Mouse (Mus musculus) forebrain, embryonic 11.5 days (tissue): ENCODE measurements at regions not wholly inside any gene's neighbourhood (a gene's known extent, or its start where the extent isn't known, plus 50 kb on each side); places are given as distances from the start of the nearest gene placed in this dataset.

ENCODE experiments used
- ATAC-seq: fragments of 200-750 bp; cut with Nextera tagmentation; replicated peaks from 2 replicates; pipeline ENCODE4 v1.8.0; 2017; ENCODE audit warnings: moderate TSS enrichment; ENCODE audit not compliant: low FRiP score
- DNase-seq: peaks from one replicate; pipeline ENCODE4 v3.0.0-alpha.2; 2017; ENCODE audit warnings: low spot score
- H3K27ac ChIP-seq: fragments of 300-500 bp; sonication (generic); 2 replicates; pipeline ENCODE4 v1.5.1; 2014; ENCODE audit warnings: low read depth, low read length
- H3K27me3 ChIP-seq: fragments of 300-500 bp; sonication (generic); 2 replicates; pipeline ENCODE4 v1.6.1; 2014; ENCODE audit warnings: mild to moderate bottlenecking, low read length, mixed read lengths; ENCODE audit not compliant: control insufficient read depth, insufficient read depth
- H3K36me3 ChIP-seq: fragments of 300-500 bp; sonication (generic); 2 replicates; pipeline ENCODE4 v1.6.1; 2014; ENCODE audit warnings: mild to moderate bottlenecking, low read length, moderate library complexity, mixed read lengths; ENCODE audit not compliant: control insufficient read depth, insufficient read depth
- H3K4me1 ChIP-seq: fragments of 300-500 bp; sonication (generic); replicated peaks from 2 replicates; pipeline ENCODE4 v1.6.1; 2014; ENCODE audit warnings: low read length, mixed read lengths; ENCODE audit not compliant: control insufficient read depth, insufficient read depth
- H3K4me2 ChIP-seq: fragments of 300-500 bp; sonication (generic); 2 replicates; pipeline ENCODE4 v1.6.1; 2014; ENCODE audit warnings: low read depth, mild to moderate bottlenecking, low read length, moderate library complexity, mixed read lengths; ENCODE audit not compliant: severe bottlenecking
- H3K4me3 ChIP-seq: fragments of 300-500 bp; sonication (generic); 2 replicates; pipeline ENCODE4 v1.5.1; 2014; ENCODE audit warnings: low read depth, low read length
- H3K9ac ChIP-seq: fragments of 300-500 bp; sonication (generic); 2 replicates; pipeline ENCODE4 v1.6.1; 2014; ENCODE audit warnings: low read length
- H3K9me3 ChIP-seq: fragments of 300-500 bp; sonication (generic); 2 replicates; pipeline ENCODE4 v1.6.1; 2016; ENCODE audit warnings: low read length, mixed read lengths; ENCODE audit not compliant: control insufficient read depth
- WGBS: fragments of 180-500 bp; shearing (Covaris S2); extraction: QIAGEN DNeasy Blood & Tissue Kit; methylation state at CpG from one replicate; pipeline ENCODE4 v1.1.7; 2014; 5-methylcytosine and 5-hydroxymethylcytosine counted together

DNA sequence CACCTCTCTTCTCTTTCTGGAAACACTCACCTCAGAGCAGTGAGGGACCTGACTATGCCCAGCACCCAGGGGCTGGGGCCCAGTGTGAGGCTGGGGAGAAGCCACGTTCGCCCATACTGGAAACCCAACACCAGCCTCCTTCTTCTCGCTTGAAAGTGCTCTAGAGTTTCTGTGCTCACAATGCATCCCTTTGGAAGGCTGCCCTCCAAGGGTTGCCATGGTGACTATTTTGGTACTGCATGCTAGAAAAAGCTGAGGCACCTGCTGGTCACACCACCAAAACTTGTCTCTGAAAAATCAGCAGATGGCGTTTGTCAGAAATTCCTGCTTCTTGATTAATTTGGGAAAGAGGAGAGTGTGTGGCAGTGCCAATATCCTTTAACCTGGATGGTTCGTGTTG is 134.2 kb downstream of the Sec61b start:
- 52% methylated on average over 5 of the region's 5 CpGs for WGBS
- no peak overlapping the region for H3K27ac ChIP-seq
- DNase-seq (no peak), ATAC-seq (no peak)
- 0 out of 2 replicates have a peak, but pooled peaks cover 4% of the 10 kb centered on the region for H3K4me1 ChIP-seq
- H3K4me3 ChIP-seq, result no peak overlapping the region
- no peak overlapping the region for H3K4me2 ChIP-seq
- H3K27me3 ChIP-seq, result no peaks in the 10 kb centered on the region
- no peak overlapping the region for H3K9ac ChIP-seq
- H3K9me3 ChIP-seq, result no peaks in the 10 kb centered on the region
- H3K36me3 ChIP-seq, result no peaks in the 10 kb centered on the region

DNA sequence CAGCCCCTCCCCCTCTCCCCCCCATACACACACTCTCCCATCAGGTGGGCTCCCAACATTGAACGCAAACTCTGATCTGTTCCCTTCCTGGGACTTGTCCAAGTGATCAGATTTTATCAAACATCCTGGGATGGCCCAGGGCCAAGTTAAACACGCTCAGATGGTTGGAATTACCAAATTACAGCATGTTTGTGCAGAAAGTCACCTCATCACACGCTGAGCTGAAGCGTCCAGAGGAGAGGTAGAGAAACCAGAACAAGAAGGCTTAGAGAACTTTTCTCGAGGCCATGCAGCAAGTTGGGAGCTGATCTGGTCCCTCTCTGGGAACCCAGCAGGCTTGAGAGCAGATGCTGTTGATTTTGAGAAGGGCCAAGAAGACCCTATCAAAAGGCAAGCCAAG is 136.5 kb downstream of the Sec61b start:
- no peak for ATAC-seq
- Histone ChIP-seq H3K4me2 (no peak overlapping the region), H3K9me3 (no peaks in the 10 kb centered on the region), H3K27me3 (no peaks in the 10 kb centered on the region), H3K4me1 (0 out of 2 replicates have a peak, but pooled peaks cover 4% of the 10 kb centered on the region), H3K27ac (no peak overlapping the region), H3K9ac (no peak overlapping the region), H3K4me3 (no peak overlapping the region), H3K36me3 (no peaks in the 10 kb centered on the region)
- no peak for DNase-seq
- 78% methylated on average over 5 of the region's 5 CpGs for WGBS

DNA sequence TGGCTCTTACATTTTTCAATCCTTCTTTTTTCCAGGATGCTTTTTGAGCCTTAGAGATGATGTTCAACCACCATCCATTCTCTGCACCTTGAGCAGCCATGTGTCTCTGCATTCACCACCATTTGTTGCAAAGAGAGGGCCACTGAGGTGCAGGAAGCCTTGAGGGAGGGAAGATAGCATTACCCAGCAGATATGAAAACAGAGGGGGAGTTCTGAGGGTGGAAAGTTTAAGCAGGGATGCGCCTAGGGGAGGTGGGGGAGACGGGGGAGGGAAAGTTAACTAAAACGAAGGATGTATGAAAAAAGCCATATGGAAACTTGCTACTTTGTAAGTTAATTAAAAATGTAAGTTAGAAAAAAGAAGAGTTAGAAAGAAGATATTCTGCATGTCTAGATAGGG is 142.1 kb downstream of the Sec61b start:
- WGBS, result 86% methylated on average over 3 of the region's 3 CpGs

DNA sequence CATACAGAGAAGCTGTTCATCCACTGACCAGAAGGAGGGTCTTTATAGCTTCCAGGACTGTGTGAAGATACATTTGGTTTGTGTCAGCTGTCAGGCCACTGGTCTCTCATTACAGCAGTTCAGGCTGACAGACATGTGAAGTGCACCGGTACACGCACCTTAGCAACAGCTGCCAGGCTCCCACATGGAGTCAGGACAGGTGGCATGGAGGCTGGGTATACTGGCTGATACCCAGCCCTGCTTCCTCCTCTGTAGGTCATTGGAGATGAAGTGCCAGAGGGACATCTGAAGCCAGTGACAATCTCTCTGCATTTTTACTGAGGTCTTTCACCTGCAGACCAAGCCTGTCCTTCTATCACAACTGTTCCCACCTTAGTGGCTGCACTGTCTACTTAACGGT is 146.2 kb downstream of the Sec61b start:
- DNase-seq, result no peak
- Histone ChIP-seq H3K9ac (no peak overlapping the region), H3K36me3 (no peaks in the 10 kb centered on the region), H3K27ac (no peak overlapping the region), H3K9me3 (no peaks in the 10 kb centered on the region), H3K4me2 (no peak overlapping the region), H3K27me3 (no peaks in the 10 kb centered on the region), H3K4me1 (no peaks in the 10 kb centered on the region), H3K4me3 (no peak overlapping the region)
- WGBS, result 95% methylated on average over 3 of the region's 3 CpGs
- no peak for ATAC-seq

More for the DNA sequence above, 142.1 kb downstream of the Sec61b start:
- no peaks in the 10 kb centered on the region for H3K36me3 ChIP-seq
- H3K9ac ChIP-seq, result no peak overlapping the region
- no peaks in the 10 kb centered on the region for H3K27me3 ChIP-seq
- H3K4me3 ChIP-seq, result no peak overlapping the region
- DNase-seq (no peak), ATAC-seq (no peak)
- no peak overlapping the region for H3K4me2 ChIP-seq
- H3K9me3 ChIP-seq, result no peaks in the 10 kb centered on the region
- no peak overlapping the region for H3K27ac ChIP-seq
- no peaks in the 10 kb centered on the region for H3K4me1 ChIP-seq

DNA sequence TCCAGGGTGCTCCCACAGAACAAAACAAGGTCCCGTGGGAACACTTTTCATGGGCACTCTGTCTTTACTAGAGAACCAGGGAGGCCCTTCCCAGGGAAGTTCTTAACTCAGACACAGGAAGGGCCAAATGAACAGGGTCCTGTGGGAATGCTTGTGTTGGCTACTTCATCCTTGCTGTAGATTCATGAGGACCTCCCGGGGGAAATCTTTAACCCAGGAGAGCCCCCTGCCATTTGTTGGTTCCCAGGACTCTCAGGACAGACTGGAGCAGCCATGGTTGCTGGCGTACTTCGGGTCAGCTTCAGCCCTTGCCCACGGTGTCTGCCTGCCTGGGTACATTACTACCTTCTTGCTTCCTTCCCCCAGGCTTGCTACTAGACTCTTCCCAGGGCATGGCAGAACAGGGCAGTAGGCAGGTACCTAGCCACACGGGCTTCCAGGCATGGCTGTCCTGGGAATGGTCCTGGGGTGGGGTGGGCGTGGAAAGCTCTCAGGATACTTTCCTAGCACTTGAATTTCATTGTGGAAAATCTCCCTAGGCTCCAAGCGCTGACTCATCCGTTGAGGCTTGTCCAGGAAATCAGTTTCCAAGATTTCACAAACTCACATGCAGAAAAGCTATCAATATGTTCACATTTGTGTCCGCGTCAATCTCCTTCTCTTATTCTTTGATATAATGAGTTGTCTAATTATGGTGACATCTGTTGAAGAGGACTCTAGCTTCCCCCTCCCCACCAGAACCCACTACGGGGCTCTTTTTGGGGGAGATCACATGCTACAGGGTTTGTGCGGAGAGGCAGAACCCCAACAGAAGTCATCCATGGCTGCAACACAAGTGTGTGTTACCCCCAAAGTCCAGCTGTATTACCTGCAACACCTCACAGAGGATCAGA is 148.6 kb downstream of the Sec61b start:
- Histone ChIP-seq H3K36me3 (no peaks in the 10 kb centered on the region), H3K4me1 (no peaks in the 10 kb centered on the region), H3K4me3 (no peak overlapping the region), H3K27me3 (no peaks in the 10 kb centered on the region), H3K9me3 (no peaks in the 10 kb centered on the region), H3K9ac (no peak overlapping the region), H3K4me2 (no peak overlapping the region), H3K27ac (no peak overlapping the region)
- ATAC-seq (no peak), DNase-seq (no peak)
- 91% methylated on average over 13 of the region's 13 CpGs for WGBS

DNA sequence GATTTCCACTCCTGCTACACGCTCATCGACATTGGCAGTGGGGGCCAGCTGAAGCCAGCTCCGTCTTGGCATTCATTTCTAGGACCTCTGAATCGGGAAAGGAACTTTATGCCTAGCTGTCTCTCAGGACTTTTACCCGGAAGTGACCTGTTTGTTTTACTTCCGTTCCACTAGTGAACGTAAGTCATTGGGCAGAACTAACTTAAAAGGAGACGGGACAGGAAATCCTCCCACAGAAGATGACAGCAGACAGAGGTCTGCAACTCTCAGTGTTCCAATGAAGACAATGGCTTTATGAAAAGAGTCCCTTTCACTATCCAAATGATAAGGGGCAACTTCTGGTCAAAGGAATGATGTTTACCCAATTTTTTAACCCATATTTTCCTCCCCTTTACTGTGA is 155.5 kb downstream of the Sec61b start:
- Histone ChIP-seq H3K4me2 (no peak overlapping the region), H3K9me3 (no peaks in the 10 kb centered on the region), H3K27me3 (no peaks in the 10 kb centered on the region), H3K36me3 (no peaks in the 10 kb centered on the region), H3K27ac (no peak overlapping the region), H3K4me3 (no peak overlapping the region), H3K9ac (no peak overlapping the region), H3K4me1 (no peaks in the 10 kb centered on the region)
- DNase-seq (no peak), ATAC-seq (no peak)
- 80% methylated on average over 8 of the region's 8 CpGs for WGBS

DNA sequence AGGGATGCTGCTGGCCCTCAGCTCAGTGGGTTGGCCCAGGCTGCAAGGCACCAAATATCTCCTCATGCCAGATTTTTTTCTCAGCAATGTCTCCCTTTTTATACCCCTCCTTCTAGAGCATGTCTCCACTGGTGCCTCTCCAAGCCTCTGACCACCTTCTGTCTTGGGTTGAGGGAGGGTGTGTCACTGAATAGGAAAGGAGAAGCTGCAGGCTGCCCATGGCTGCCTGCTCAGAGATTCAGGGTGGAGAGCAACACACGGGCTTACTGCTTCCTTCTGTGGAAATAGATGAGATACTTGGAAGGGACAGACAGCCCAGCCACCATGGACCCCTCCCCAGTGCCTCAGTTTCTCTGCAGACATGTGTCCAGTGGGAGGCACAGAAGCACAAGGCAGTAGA is 156.0 kb downstream of the Sec61b start:
- Histone ChIP-seq H3K4me1 (no peaks in the 10 kb centered on the region), H3K9ac (no peak overlapping the region), H3K4me3 (no peak overlapping the region), H3K36me3 (no peaks in the 10 kb centered on the region), H3K27ac (no peak overlapping the region), H3K9me3 (no peaks in the 10 kb centered on the region), H3K27me3 (no peaks in the 10 kb centered on the region), H3K4me2 (no peak overlapping the region)
- DNase-seq (no peak), ATAC-seq (no peak)
- WGBS, result 71% methylated on average over 1 of the region's 1 CpGs

DNA sequence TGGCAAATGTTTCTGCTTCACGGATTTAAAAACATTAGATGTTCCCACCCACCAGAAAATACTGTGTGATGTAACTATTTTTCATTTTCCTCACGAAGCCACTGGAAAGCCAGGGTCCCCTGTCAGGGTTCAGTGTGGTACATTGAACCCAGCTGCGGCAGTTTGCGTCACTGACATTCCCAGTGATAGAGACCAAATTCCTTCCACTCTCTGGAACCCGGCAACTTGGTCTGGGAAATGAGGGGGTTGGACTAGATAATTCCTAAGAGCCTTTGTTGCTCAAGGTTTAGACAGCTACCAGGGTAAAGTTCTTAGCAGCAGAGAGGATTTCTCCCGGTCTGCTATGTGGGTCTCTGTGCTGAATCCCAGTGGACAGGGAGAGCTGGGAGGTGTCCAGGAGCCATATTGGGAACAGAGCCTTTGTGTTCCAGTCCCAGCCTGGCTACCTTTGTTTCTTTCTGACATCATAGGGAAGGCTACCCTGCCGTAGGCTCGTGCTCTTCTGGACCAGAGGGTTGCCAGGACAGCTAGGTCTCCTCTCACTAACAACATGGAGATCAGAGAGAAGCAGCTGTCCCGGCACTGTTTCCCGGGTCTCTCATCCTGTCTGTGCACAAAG is 164.5 kb downstream of the Sec61b start:
- no peak for DNase-seq
- Histone ChIP-seq H3K4me1 (no peaks in the 10 kb centered on the region), H3K9ac (no peak overlapping the region), H3K4me2 (no peak overlapping the region), H3K36me3 (no peaks in the 10 kb centered on the region), H3K27me3 (no peaks in the 10 kb centered on the region), H3K4me3 (no peak overlapping the region), H3K27ac (no peak overlapping the region), H3K9me3 (no peaks in the 10 kb centered on the region)
- no peak for ATAC-seq
- 77% methylated on average over 10 of the region's 10 CpGs for WGBS

DNA sequence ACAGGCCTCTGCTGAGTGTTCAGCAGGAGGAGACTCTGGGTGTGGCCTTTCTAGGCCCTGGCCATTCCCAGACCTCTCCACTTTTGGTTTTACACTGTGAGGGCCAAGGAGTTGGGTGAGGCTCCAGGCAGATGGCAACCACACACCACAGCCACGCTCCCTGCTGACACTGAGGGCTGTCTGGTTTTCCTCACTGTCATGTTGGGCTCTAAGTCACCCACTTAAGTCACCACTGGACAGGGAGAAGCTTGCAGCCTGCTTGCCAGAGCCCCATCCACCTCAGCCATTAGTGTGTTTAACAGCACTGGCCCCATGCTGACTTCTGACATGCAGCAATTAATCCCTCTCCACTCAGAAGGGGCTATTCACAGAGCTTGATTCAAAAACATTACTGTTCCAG is 170.6 kb downstream of the Sec61b start:
- no peak overlapping the region for H3K4me3 ChIP-seq
- H3K9me3 ChIP-seq, result no peaks in the 10 kb centered on the region
- no peaks in the 10 kb centered on the region for H3K36me3 ChIP-seq
- H3K27ac ChIP-seq, result no peak overlapping the region
- 60% methylated on average over 1 of the region's 1 CpGs for WGBS
- H3K27me3 ChIP-seq, result no peaks in the 10 kb centered on the region
- no peak overlapping the region for H3K4me2 ChIP-seq
- no peaks in the 10 kb centered on the region for H3K4me1 ChIP-seq
- H3K9ac ChIP-seq, result no peak overlapping the region
- DNase-seq (no peak), ATAC-seq (no peak)
